Mouse (Mus musculus) lung, postnatal 14 days (tissue): ENCODE results near the gene Mlxip.

ENCODE experiments used
- DNase-seq: peaks from one replicate; pipeline ENCODE4 v3.0.0; 2021

Mlxip gene

DNA sequence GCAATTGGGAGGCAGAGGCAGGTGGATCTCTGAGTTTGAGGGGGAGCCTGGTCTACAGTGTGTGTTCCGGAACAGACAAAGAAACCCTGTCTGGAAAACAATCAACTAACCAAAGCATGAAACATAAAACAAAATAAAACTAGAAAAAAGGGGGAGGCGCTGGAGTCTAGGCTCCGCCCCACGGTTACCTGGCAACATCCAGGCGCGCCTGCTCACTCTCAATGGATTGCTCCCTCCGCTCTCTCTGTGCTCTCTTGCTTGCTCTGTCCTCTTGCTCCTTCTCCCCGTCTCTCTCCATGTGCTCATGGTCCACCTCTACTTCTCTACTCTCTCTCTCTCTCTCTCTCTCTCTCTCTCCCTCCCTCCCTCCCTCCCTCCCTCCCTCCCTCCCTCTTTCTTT, 11.9 kb upstream of the Mlxip start:
- DNase-seq, result no peak

DNA sequence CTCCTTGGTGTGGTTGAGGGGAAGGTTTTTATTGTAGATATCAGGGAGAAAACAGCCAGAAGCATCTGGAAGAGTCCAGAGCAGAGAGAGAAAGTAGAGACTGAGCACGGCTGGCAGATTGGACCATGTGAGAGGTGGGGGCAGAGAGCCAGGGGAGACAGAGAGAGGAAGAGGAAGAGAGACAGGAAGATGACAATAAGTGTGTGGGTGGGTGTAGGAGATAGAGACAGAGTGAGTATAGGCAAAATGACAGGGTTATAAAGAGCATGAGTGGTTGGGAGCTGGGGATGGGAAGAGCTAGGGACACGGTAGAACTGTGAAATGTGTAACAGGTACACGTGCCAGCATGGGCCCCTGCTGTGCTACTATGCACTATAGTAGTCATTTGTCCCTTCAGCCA, 6.1 kb upstream of the Mlxip start:
- DNase-seq, result no peak

DNA sequence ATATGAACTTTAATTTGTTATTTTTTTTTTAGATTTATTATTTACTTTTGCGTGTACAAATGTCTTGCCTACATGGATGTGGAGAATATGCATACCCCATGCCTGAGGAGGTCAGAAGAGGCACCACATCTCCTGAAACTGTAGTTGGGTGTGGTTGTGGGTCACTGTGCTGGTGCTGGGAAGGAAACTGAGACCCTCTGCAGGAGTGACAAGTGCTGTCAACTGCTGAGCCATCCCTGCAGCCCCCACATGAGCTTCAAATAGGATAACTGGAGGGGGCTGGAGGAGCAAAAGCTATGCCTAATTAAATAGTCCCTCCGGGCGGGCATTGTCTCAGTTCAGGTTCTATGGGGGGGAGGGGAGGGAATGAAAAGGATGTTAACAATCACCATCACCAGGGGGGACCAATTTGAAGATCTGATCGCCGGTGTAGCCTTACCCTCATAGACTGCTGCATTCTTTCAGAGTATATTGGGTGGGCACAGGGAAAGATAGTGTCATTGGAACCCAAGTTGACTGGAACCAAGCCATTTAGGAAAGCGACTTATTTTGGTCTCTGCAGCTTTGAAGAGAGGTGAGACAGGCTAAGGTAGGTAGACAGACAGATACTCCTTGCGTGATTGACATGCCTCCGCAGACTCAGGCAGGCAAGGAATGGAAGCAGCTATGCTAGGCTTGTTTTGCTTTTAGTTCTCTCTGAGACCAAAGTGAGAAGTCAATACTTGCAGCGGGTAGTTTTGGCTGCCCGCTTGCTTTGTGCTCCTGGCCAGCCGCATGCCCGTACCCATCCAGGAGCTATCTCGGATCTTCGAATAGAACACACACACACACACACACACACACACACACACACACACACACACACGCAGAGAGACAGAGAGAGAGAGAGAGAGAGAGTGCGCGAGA, 3.8 kb upstream of the Mlxip start:
- DNase-seq, result no peak

DNA sequence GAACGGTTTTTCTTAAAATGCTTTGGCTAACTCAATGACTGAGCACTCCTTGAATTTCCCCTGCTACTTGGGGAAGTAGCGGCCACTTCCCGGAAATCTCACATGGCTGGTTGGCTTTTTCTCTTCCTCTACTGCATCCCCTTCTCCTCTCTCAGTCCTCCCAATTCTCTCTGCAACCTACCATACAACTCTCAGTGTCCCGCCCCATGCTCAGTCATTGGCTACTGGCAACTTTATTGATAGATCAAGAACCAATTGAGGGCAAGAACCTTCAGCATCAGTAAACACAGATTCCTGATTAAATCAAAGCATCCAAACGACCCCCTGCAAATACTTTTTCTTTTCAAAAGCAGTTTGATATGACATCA, 3.2 kb upstream of the Mlxip start:
- DNase-seq, result no peak

DNA sequence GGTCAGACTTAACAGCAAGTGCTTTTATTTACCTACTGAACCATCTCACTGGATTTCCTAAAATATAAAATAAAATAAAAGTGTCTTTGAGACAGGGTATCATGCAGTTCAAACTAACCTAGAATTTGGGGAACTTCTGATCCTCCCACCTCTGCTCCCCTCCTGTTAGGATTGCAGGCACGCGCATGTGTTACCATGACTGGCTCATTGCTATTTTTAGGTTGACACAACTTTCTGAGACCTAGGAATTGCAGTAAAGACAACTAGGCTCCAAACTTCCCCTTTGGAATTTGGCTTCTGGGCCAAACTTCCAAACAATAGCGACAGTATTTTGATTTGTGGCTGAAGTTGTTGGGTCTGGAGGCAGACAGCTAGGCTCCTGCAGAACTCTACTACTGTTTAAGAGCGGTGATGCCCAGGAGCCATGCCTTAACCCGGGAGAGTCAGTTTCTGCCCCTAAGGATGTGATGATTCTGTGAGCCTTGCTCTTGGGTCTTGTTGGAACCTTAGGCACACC, 754 bp upstream of the Mlxip start:
- no peak for DNase-seq

DNA sequence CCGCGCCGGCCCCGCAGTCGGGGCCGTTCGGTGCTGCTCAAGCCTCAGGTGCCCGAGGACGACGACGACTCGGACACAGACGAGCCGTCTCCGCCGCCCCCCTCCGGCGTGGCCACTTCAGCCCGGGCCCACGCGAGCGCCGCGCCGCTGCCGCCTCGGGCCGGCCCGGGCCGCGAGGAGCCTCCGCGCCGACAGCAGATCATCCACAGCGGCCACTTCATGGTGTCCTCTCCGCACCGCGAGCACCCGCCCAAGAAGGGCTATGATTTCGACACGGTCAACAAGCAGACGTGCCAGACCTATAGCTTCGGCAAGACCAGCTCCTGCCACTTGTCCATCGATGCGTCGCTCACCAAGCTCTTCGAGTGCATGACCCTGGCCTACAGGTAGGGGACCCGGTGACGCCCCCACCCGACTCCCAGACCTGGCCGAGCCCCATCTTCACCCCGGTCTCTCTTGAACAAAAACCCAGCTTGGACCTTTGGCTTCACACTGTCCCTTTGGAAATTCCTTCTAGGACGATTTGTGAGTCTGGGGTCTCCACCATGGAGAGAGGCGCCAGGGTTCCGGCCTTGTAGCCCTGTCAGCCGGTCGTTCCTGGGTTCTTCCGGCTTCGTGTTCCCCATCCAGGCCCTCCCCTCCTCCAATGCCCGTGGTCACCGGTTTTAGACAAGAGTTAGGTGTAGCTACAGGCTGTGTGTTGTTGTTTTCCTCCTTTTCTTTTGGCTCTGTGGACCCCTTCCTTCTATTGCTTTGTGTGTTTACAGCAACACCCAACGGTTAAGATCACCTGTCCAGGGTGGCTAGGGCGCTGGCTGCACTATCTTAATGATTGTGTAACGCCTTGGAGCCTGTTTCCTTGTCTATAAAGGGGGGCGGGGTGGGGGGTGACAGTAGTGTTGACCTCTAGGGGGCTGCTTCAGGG, 621 bp downstream of the Mlxip start:
- peak; percentile 37 for DNase-seq

DNA sequence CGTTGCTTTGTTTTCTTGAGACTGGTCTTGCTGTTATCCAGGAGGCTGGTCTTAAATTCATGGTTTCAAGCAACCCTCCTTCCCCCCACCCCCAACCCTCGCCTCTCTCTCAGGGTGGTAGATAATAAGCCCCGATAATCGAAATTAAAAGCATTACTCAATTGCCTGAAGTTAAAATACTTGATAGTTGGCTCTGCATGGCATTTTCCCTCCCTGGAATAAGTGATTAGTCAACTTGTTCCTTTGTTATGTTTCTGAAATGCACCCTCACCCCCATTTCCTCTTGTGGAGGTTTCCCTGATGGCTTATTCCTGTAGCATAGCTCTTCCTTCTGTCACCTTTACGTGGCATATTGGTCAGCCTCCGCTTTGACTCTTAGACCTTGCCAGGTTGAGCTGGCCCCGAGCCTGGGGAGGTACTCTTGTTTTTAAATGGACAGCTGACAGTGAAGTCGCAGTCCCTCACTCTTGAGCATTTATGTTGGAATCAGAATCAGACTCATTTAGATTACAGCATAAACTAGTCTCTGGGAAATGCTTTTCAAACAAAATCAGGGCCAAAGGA, 2.4 kb downstream of the Mlxip start:
- DNase-seq, result no peak

DNA sequence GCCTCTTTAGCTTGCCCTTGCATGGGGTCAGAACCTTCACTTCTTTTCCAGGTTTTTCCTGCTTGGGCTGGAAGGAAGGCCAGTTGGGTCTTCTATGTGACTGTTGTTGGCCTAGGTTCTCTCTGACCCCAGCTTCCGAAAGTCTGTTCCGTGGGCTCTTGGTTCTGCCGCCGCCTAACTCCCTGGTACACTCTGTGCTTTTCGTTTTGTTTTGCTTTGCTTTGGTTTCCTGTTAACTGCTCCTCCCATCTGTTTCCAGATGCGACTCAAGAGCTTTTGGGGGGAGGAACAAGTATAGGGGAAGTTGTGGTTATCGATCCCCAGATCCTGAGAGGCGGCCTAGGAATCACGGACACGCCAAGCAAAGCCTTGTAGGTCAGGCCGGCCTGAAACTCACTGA, 3.2 kb downstream of the Mlxip start:
- peak; percentile 64 for DNase-seq

DNA sequence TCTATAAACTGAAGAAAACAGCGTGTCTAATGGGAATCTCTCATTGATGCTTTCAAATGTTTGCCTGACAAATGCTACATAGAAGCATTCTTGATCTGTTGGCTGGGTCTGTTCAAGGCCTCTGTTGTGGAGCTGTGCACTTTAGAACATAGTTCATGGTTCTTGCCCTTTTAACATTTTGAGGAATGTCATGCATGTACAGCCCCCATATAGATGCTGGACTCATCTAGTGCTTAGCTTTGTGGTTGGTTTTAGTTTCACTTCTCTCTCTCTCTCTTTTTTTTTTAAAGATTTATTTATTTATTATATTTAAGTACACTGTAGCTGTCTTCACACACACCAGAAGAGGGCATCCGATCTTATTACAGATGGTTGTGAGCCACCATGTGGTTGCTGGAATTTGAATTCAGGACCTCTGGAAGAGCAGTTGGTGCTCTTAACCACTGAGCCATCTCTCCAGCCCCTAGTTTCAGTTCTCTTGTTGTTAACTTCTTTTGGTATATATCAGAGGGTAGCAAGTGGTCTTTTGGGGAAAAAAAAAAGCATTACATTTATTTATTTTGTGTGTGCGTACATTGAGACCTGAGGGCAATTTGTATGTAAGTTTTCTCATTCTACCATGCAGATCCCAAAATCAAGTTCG, 4.4 kb downstream of the Mlxip start:
- DNase-seq, result no peak

DNA sequence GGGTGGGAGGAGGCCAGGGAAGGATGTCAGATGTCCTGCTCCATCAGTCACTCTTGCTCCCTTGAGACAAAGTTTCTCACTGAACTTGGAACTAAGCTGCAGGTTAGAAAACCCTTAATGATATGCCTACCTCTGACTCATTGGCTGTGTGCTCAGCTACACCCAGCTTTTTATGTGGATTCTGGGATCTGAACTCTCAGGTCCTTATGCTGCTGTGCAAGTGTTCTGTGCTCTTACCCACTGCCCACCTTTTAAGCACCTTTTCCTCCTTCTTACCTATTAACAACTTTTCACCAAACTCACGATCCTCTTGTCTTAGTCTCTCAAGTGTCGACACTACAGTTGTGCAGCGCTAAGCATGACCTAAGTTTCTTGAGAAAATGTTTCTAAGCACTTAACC, 9.9 kb downstream of the Mlxip start:
- no peak for DNase-seq

DNA sequence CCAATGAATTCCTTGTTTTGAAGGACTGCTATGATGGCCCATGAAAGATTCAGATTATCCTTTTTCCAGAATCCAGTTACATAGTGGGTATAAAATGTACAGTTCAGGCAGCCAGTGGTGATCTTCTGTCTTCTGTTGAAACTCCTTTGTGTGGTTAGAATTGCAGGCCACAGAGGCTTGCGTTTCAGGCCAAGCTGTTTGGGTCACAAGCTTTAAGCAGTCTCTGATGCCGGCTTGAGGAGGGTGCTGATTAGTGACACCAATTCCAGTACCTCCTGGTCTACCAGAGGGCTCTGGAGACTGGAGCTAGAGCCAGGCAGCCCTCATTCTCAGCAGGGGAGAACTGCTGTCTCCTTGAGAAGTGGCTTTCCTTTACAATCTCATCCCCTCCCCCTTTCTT, 12.4 kb downstream of the Mlxip start:
- DNase-seq, result no peak

DNA sequence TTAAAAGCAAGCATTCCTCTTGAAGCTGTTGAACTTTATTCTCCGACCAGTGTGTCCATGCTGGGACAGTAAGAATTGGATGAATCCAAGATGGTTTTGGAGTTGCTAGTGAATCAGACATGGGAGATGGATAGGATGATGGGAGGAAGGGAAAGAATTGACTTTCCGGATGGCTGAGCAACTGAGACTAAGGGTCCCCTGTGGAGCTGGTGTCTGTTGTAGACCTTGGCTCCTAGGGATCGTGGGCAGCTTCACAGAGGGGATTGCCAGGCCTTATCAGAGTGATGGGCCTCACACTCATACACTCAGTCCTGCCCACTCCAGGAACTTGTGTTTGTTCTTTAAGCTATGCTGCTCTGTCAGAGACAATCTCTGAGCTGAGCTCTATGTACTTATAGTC, 13.6 kb downstream of the Mlxip start:
- no peak for DNase-seq

DNA sequence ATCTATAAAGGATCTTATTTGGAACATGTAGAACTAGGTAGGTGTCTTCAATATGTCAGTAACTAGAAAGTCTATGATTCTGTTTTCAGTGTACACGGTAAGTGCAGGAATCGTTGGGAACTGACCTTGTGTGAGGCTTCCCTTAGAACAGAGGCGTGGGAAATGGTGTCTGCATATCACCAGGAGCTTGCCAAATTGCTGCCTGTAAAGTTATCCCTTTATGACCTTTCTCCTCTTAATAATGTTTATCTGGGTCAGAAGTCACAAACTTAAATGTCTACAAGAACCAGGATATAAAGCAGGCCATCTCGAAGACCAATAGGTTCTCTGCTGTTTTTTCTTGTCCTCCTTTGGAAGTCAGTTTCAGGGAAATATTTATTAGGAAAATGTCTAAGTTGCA, 17.6 kb downstream of the Mlxip start:
- no peak for DNase-seq

DNA sequence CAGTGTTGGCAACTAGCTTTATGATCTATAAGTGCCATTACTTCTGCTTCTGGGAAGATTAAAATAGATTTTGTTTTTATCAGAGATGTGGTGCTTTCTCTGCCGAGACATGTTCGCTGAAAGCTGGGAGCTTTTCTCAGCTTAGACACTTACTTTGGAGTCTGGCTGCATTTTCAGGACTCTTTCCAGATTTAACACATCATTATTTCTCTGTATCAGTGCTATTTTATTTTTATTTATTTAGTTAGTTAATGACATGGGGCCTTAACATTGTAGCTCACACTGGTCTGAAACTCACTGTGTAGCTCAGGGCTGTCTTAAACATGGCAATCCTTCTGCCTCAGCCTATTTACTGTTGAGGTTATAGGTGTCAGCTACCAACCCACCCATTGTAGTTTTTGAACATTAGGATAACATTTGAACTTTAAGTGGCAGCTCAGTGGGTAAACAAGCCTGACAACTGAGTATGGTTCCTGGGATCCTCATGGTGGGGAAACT, 19.3 kb downstream of the Mlxip start:
- DNase-seq, result no peak

DNA sequence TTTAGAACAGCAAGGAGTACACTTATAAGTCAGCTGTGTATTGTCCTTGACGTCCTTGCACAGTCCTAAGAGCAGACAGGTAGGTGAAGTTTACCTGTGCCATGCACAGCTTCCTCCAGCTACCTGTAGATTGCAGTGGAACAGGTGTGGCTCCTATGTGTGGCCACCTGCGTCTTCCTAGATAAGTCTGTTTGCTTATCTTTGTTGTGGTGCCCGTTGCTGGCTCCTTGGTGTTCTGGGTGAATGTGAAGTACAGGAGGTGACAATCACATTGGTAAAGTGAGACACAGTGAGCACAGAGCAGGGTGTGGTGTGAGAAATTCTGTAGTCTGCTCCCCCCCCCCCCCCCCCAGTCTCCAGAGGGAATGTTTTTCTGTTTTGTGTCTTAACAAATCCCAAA, 21.6 kb downstream of the Mlxip start:
- no peak for DNase-seq

DNA sequence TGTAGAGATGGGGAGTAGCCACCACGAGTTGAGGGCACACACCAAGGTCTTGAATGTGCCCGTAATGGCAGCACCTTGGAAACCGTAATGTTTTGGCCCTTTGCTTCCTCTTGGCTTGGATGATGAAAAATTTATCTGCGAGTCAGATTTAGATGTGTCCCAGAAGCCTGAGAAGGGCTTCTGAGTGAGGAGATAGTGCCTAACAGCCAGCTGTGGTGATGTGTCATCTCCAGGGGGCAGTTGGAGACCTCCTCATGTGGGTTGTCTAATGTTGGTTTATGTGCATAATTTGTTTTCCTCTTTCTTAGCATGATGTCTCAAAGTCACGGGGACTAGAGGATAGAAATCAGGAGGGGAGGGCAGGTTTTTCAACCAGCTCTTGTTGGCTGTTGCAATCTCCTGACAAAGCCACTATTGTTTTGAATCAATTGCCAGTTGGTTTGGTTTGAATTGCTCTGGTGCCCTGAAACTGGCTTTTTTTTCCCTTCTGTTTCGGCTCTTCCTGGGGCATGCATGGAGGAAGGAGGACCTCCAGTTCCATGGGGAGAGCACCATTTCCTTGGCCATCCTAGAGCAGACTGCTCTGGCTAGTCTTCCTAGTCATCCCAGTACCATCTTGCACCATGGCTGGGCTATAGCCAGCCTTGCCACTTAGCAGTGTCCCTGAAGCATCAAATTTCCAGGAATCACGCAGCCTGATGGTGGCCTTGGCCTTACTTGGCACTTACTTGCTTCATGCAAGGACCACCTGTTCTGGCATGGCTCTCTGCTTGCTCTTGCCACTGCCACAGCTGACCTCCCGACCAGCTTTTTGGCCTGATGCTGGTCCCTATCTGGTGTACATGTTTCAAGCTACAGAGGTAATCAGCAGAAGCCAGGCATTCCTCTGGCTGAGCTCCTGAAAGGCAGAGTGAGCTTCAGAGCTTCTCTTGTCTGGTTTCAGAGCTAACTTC, 22.2 kb downstream of the Mlxip start:
- no peak for DNase-seq

DNA sequence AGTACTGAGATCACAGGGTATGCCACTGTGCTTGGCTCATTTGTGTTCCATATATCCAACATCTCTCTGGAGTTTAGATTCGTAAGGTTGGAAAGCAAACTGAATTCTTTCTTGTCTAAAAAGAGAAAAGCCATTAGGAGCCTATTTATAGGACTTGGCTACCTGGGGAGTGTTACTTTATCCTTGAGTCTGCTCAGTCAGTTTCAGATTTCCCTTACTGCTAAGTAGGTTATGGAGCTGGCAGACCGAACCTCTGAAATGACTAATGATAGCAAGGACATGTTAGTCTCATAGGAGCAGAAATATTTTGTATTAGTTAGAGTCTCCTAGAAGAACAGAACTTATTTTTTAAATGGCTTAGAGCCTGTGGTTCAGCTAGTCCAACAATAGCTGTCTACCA, 29.3 kb downstream of the Mlxip start:
- no peak for DNase-seq

DNA sequence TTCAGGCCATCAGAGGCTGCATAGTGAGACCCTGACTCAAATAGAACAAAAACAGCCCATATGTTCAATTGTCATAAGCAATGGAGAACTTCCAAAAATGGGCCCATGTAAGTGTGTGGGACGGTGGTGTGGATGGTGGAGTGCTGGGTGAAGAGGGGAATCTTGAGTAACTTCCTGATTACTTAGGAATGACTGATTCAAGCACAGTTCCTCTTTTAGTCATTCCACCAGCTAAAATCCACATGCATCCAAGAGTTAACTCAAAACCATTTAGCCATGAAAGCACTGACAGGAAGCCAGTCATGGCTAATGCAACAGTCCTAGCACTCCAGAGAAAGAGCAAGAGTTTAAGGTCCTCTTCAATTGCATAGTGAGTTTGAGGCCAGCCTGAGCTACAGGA, 33.0 kb downstream of the Mlxip start:
- DNase-seq, result no peak

DNA sequence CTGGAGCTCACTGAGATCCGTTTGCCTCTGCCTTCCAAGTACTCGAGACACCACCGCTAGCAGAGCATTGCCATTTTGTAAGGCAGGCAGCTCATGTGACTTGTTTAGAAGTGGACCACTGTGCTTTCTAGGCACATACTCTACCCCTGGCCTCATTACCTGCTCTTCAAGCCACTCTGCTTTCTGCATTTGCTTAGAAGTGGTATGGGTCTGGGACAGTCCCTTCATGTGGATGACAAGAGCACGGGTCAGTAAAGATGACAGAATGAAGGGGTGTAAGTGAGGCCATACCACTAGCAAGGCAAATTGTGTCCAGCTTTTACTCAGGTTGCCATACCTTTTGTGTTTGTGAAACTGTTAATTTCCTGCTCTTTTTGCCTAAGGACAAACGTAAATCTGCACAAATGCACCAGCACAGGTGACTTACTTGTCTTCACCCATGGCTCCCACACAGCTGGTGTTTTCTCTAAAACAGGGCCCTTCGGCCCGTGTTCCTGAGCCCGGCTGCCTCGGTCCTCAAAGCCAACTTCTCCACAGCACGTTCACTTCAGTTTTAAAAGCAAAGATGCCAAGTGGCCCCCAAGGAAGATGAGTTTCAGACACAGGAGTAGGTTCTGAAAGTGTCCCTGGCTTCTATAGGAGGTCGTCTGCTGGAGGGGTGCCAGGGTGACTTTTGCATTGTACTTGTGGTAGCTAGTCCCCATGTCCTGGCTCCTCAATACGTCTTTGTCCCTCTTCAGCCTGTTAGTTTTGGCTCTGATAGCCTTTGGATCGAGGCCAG, 37.1 kb downstream of the Mlxip start:
- peak; percentile 77 for DNase-seq

DNA sequence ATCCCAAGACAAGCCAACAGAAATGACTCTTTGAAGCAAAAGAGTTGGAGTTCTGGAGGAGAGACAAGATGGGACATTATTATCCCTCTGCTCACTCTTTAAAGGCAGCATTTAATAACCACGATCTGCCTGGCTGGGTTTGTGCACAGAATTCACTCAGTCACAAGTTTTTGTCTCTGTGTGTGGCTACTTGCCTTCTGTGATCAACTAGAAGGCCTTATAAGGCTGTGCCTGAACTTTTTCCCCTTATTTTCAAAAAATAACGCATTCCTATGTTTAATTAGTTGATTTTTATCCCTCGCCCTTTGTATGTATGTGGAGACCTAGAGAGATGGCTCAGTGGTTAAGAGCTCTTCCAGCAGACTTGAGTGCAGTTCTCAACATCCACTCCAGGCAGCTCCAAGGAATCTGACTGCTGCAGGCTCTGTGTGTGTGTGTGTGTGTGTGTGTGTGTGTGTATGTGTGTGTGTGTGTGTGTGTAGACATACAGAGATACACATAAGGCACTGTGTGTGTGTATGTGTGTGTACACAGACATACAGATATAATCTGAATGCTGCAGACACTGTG, 37.8 kb downstream of the Mlxip start:
- DNase-seq, result no peak
